Mouse (Mus musculus): ENCODE measurements at regions not wholly inside any gene's neighbourhood (a gene's known extent, or its start where the extent isn't known, plus 50 kb on each side); places are given as distances from the start of the nearest gene placed in this dataset.

DNA sequence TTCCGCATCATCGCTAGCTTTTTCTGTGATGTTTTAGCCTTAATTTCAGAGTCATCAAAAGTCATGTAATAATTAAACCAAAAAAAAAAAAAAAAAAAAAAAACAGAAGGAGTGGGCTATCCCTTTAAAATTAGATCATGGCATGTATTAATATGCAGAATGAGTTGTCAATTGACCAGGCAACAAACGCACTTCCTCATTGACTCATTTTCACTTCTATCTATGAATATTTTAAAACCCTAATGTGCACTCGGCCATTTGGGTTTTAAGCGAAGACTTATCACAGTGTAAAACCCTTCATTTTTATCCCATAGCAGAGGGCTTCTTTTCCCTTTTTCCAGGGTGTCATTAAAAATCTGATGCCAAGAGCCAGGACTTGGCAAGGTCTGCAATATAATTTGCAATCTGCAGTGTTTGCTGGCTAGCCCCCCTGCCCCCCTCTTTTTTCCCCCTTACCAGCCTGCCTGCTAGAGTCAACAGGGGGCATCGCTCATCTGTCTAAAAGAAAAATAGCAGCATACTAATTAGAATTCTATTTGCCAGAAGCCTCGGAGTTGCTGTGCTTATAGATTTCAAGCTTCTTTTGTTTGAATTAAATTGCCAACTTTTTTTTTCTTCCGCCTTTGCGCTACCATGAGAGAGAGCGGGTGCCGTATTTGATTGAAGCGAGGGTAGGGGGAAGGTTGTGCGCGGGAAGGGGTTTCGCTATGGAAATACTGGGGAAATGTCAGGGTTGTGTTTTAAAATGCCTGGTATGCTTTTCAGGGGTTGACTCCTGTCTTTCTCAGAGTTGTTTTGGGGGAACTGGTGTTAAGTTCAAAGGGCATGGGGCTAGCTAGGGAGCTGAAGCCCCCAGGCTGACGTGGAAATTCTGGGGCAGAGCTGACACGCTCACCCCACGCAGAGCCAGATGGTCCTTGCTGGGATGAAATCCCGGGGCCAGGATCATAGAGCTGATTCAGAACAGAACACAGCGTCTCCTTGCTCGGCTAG lies 248.3 kb downstream of the Nr2f2 start:
- no peak for DNase-seq (ENCODE audit: low spot score in 2 of 2)

DNA sequence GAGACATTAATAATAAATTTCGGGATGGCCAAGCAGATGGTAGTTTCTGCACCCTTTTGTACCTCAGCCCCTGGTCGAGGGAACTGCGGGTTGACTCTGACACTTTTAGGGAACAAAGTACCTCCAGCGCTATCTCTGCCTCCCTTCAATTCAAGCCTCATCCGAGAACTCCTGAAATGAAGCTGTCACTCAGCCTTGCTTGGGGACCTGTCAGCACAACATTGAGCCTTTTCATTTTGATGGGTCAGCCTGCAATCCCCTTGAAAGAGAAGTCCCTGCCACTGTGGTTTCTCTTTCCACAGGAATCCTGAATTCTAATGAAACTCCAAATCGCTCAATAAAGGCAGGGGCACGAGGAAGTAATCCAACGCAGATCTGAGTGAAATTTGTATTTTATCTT lies 257.5 kb downstream of the Nr2f2 start:
- DNase-seq (ENCODE audit: low spot score in 2 of 2), result no peak

DNA sequence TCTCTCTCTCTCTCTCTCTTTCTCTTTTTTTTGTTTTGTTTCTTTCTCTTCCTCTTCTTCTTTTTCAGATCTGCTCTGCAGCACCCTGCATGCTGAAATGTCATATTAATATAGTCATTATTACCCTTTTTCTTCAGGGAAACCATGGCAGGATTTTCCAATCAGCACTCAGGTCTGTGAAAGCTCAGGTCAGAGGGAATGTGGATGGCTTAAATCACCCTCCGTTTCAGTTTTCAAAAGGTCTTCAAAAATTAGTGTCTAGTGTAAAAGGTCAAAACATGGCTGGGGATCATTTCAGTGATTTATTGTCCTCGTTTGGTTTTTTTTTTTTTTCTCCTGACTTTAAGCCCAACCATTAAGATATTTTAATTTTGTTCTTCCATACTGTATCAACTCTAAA lies 261.5 kb downstream of the Nr2f2 start:
- DNase-seq (ENCODE audit: low spot score in 2 of 2), result no peak

DNA sequence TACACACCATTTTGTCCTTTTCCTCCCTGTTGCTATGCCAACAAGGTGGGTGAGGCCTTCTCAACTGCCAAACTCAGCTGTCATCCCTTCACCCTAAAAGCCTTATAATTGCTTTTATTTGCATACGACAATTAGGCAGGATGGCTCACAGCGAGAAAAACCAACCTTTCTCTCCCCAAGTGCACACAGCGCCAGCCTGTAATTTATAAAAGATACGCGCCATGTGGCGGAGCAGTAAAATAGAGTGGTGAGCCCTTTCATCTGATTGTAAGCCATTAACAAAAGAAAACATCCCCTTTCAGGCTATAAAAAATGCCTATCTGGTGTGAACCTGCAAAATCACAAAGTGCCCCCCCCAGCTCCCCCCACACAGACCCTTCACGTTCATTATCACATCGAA lies 262.0 kb downstream of the Nr2f2 start:
- DNase-seq (ENCODE audit: low spot score in 2 of 2), result no peak

DNA sequence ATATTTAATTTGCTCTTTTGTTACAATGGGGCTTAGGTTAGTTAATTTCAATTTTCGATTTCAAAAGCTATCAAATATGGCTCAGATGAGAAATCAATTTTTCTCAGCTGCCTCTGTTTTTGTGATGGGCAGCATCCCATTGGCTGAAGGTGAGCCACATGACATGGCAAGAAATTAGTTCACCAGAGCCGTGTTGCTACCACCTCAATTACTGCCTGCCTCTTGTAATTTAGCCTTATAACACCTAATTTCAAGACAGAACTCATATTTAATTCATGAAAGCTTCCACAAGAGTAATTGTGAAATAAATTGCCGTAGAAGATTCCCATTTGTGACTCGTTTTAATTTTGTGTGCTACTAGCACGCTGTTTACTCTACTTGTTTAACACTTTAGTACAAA lies 262.9 kb downstream of the Nr2f2 start:
- DNase-seq (ENCODE audit: low spot score in 2 of 2), result no peak

DNA sequence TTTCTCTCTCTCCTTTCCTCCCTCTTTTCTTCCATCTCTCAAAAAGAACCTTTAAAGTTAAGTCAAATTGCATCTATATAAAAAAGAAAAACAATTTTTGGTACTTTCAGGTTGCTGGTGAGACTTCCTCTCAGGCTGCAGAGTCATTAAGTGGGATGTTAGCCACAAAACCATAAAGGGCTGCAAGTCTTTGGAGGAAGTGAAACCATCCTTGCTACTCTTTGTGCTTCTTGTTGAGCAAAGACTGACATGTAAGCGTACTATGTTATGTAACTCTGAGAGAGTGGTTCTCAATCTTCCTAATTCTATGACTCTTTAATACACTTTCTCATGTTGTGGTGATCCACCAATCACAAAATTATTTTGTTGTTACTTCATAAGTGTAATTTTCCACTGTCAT lies 267.5 kb downstream of the Nr2f2 start:
- DNase-seq (ENCODE audit: low spot score in 2 of 2), result no peak

DNA sequence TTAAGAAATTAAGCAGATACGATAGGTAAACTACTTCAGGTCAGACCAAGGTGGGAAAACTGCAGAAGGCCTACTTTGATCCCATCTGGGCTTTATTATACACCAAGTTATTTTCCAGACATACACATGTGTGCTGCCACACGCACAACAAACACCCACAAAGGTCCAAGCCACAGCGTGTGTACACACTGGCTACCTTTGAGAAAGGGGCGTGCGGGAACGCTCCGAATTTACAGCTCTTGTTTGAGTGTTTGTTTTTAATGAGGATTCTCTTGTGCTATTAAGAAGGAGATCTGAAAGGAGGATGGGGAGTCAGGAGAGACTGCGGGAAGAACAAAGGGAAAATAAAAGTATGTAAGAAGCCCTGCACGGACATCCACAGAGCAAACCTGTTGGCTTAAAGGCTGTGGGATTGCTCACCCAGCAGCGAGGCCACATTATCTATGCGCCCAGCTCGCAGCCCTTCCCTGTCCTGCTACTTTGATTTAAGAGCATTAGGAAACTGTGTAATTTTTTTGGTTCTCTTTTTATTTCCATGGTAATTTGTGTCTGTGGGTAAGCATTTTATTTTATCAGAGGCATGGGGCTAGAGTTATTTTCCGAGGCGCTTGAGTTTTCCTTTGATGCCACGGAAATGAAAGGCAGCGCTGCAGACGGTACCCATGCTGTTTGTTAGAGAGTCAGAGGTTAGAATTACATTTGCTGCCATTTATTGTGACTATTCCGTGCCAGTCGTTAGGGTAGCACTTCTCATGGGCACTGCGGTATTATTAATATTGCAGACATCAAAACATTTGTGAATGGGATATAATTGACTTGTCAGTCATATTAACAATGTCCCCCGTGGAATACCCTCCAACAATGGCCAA lies 272.4 kb downstream of the Nr2f2 start:
- no peak for DNase-seq (ENCODE audit: low spot score in 2 of 2)

DNA sequence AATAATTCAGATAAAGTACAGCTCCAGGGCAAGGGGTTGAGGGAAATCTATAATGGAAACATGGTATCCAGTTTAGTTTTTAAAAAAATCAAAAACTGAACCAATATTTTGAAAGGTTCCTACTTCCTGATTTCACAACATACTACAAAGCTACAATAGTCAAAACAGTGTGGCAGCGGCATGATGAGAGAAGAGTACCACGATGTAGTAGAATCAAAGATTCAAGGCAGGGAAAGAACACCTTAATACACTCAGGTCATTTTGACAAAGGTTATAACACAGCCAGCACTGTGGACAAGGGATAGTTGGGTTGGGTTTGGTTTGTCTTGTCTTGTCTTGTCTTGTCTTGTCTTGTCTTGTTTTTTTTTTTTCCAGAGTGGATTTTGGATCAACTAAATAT lies 274.4 kb downstream of the Nr2f2 start:
- DNase-seq (ENCODE audit: low spot score in 2 of 2), result no peak

DNA sequence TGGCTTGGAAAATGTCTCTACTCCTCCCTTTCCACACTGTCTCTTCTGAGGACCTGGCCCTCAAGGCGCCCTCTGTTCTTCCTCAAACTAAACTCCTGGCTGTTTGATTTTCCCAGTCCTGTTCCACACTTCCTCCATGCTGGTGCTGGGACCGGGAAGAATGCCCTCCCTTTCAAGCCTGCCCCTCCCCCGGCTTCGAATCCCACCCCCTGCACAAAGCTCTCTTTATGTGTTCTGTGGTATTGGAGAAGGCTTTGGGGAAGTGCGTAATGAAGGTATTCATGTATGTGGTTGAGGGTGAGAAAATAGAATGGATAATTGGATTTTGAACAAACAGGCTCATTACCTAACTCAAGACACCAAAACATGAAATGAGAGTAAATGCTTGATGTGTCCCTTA lies 277.4 kb downstream of the Nr2f2 start:
- DNase-seq (ENCODE audit: low spot score in 2 of 2), result no peak

DNA sequence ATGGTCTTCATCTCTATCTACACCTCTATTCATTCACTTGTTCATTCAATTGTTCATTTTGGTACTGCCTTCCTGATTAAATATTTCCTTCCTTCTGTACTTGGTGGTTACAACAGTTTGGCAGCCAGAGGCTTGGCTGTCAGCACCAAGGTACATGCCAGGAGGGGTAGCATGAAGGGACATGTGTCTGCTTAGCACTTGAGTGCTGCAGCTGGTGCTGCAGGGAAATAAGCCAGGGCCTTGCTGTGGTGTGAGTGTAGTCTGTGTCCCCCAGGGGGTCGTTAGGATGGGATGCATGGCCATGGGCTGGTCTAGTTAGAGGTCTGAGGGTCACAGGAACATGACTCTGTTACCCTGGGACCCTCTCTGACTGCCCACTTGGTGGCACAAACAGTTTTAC lies 296.9 kb downstream of the Nr2f2 start:
- no peak for DNase-seq (ENCODE audit: low spot score in 2 of 2)

DNA sequence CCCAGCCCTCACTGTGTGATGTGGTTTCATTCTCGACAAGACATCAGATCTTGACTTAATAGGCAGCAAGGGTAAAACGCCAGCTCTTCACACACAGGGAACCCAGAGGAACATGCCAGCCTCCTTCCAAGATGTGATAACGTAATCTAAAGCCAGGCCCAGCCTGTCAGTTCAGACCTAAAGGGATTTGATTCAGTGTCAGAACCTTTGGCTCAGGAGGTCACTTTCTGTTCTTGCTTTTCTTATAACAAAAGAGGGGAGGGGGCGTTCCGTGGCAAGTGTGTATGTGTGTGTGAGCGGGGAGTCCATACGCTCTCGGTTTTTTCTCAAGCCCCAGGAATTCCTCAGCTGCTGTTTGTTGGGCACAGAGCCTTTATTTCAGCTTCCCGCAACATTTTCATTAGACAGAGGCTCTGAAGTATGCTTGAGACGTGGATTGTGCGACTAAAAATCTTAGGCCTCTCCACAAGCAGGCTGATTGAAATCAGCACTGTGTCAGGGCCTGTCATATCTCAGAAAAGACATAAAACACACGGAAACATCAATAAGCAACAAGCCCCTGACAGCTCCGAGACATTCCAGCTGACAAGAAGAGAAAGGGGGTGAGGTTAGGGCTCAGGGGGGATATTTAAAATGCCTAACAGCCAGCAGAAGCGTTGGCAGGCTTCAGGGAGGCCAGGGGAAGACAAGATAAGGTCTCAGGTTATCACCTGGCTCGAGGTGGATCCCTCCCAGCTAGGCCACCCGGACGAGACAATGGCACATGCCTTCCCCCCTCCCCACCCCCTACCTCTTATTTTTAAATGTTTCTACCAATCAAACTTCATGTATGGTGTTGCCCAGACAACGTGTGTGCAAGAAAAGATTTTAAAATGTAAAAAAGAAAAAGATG lies 298.5 kb downstream of the Nr2f2 start:
- no peak for DNase-seq (ENCODE audit: low spot score in 2 of 2)

DNA sequence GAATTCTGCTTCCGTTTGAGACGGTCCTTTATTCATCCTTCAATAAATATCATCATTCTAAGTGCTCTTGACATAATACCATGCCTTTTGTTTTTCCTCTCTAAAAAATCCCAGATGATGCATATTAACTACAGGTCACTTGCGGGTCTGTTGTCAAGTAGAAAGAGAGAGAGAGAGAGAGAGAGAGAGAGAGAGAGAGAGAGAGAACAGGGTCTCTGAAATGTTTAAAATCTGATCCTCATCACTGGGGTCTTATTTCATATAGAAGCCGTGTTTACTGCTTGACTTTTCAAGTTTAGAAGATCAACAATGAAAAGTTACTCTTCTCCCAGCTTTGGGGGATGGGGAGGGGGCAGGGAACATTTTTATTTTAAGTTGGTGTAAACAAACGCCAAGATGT lies 299.5 kb downstream of the Nr2f2 start:
- DNase-seq (ENCODE audit: low spot score in 2 of 2), result no peak

DNA sequence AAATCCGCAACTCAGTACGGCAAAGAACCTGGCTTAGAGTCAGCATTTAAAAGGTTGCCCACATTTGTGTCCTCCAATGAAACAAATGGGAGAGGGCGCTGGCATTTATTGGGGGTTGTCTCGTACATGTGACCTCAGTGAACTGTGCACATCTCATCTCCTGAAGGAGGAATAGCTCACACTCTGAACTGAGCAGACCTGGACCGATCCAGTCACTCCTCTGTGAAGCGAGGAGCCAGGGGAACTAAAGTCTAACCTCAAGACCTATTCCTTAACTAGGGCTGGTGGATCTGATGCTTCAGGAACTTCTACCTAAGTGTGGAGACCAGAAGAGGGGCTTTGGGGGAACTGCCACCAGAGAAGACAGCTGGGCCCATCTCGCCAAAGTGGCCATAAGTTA lies 300.1 kb downstream of the Nr2f2 start:
- no peak for DNase-seq (ENCODE audit: low spot score in 2 of 2)

DNA sequence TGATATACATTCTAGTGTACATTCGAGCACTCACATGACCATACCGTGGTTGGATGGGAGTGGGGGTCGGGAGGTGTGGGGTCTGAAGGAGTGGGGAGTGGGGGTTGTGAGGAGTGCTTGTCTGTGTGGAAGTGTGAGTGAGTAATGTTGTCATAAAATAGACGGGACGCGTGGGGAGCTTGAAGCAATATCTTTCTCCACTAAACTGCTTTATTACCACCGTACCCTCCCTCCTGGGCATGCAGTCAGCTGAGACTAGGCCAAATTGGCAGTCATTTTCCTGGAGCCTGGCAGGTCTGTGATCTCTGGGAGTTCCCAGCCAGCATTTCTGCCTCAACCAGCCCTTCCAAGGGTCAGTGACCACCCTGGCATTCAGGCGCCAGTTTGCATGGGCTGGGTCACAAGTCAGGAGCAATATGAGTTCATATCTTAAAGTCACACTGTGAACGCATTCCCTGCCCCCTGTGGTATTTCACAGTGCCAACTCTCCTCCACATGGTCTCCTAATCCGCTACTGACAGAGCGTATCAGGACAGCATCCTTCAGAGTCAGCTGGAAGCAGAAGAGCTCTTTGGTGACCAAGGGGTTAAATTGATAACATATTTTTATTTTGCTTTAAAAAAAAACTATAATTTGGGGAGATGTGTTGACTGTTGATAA lies 300.9 kb downstream of the Nr2f2 start:
- peak in 1 of 2 experiments; percentile 3 for DNase-seq (ENCODE audit: low spot score in 2 of 2)

DNA sequence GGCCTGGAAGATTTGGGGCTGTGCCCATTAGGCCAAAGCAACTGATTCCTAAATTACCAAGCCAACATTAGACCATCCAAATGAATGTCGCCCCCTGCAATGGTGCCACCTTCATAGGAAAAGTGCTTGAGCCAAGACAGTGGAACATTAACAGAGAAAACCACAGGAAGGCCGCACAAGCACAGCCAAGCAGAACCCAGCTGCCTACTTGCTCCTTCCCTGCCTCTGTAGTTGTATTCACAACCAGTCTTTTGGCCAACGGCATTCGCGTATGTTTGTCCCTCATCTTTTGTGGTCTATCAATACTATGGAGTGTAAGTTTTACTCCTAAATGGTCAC lies 319.2 kb downstream of the Nr2f2 start:
- DNase-seq (ENCODE audit: low spot score in 2 of 2), result no peak

DNA sequence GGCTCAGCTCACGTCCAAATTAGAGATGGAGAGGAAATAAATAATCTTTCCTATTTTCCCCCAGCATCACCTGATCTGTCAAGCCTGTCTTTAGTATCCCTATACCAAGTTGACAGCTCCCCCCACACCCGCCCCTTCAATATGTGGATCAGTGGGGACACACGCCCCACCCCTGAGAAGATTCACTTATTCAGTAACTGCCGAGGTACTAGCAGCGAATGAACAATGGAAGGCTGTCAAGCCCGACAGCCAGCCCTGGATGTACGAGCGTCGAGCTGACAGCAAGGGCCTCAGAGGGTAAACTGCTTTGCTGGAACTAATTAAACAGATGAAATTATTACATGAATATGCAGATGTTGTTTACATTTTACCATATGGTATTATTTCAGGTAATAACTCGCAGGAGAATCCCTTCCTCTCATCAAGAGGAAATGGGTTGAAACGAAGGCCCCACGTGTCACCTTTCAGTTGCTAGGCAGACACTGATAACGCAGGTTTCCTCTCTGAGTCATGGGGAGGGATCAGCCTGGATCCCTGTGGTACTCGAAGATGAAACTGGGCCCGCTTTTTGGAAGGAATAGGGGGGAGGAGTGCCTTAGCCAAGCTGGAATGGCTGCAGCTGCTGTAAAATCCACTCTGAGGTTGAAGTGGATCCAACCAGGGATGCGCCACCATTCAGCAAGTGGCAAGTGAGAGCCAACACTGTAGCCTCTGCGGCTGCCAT lies 319.7 kb downstream of the Nr2f2 start:
- no peak for DNase-seq (ENCODE audit: low spot score in 2 of 2)

DNA sequence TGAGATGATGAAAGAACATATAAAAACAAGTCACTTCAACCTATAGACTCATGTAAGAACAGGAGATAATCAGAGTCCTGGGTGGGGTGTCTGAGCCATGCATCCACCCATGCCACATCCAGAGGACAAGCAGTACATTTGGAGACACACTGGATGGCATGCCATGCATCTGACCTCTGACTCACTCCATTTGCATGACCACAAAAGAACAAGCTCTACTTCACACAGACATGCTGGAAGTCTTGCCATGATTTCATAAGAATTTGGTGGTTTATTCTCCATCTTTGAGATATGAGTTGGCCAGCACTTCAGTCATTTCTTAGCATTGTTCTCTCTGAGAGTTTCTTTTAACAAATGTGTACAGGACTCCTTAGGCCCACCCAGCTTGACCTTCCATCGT lies 329.5 kb downstream of the Nr2f2 start:
- DNase-seq (ENCODE audit: low spot score in 2 of 2), result no peak

DNA sequence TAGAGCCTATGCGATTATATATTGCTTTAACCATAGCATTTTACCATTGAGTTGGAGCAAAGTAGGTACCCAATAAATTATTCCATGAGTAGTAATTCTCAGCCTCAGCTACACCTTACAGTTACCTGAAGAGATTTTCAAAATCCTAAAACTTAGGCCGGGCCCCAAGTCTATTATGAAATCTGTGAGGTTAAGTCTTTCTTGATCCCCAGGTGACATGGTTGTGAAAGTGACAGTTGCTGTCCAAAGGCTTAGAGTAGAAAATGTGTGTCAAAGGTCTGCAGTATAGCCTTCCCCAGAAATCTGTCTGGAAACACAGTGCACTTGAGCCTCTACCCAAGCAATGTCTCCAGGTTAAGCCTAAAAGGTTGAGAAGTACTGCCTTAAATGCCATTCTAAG lies 333.7 kb downstream of the Nr2f2 start:
- no peak for DNase-seq (ENCODE audit: low spot score in 2 of 2)

DNA sequence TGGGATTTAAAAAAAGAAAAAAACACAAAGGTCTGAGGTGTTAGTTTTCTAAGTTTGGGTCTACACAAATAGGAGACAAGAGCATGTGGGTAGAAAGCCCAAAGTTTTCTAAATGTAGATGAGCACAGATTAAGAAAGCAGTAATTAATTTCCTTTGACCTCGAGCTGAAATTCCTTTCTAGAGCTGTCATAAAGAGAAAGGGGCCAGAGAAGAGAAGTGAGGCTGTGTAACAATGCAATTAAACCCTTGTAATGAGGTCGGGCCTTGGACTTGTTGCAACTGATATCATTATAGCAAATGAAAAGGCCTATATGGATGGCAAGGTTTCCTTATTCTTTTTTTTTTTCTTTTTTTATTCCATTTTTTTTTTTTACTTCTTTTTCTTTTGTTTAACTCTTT lies 337.2 kb downstream of the Nr2f2 start:
- DNase-seq (ENCODE audit: low spot score in 2 of 2), result no peak

DNA sequence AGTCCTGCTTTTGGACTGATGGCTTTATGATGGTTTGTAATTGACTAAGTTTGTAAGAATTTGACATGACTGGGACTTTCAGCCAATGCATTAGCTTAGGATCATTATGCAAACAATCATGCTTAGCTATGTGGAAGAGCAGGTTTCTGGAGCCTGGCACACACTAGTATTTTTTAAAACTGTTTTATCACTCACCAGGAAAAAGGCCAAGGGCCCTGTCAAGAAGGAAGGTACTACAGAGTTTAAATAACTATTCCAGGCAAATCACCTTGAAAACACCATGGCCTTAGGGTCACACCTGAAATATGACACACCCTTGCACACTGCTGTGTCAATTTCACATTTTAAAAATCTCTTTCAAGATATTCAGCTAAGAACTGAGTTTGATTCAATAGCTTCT lies 341.0 kb downstream of the Nr2f2 start:
- DNase-seq (ENCODE audit: low spot score in 2 of 2), result no peak

DNA sequence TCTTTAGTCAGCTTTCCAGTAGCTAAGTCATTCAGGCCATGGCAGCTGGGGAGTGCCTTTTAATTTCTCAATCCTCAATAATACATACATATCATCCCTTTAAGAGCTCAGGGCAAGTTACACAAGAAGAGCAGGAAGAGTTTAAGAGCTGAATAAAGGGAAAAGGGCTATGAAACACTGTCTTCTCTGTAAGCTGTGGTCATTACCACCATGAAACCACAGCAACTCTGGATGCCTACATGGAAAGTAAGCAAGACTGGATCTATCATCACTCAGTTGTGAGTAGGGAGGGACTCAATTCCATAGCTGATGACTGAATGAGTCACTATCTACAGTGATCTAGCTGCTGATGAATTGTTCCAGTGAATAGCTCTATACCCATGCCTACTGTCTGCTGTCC lies 349.9 kb downstream of the Nr2f2 start:
- DNase-seq (ENCODE audit: low spot score in 2 of 2), result no peak

Data from frontal cortex, postnatal 14 days (tissue).